Mouse (Mus musculus) forebrain, embryonic 16.5 days (tissue): ENCODE results near the gene Epm2aip1. TPM values are rescaled to one million over a fixed set of nuclear protein-coding genes. Genes with fewer than 3 reads are reported as not detected.
A peak's percentile ranks its signal among the peaks of the same experiment; 100 is the strongest.

ENCODE experiments used
- ATAC-seq: fragments of 200-750 bp; cut with Nextera tagmentation; 2 replicates; pipeline ENCODE4 v1.8.0; 2017; ENCODE audit warnings: mild to moderate bottlenecking, moderate library complexity
- H3K27ac ChIP-seq: fragments of 300-500 bp; sonication (generic); 2 replicates; pipeline ENCODE4 v1.5.1; 2014; ENCODE audit warnings: low read length, control low read depth
- H3K27me3 ChIP-seq: fragments of 300-500 bp; sonication (generic); replicated peaks from 2 replicates; pipeline ENCODE4 v1.6.1; 2014; ENCODE audit warnings: low read length; ENCODE audit not compliant: control insufficient read depth, insufficient read depth
- H3K36me3 ChIP-seq: fragments of 300-500 bp; sonication (generic); 2 replicates; pipeline ENCODE4 v1.6.1; 2014; ENCODE audit not compliant: control insufficient read depth, insufficient read depth
- H3K4me1 ChIP-seq: fragments of 300-500 bp; sonication (generic); replicated peaks from 2 replicates; pipeline ENCODE4 v1.6.1; 2014; ENCODE audit warnings: low read length; ENCODE audit not compliant: control insufficient read depth, insufficient read depth
- H3K4me2 ChIP-seq: fragments of 300-500 bp; sonication (generic); 2 replicates; pipeline ENCODE4 v1.6.1; 2014; ENCODE audit warnings: mild to moderate bottlenecking, low read length, control low read depth
- H3K4me3 ChIP-seq: fragments of 300-500 bp; sonication (generic); replicated peaks from 2 replicates; pipeline ENCODE4 v1.5.1; 2014; ENCODE audit warnings: mild to moderate bottlenecking, low read length, control low read depth
- H3K9ac ChIP-seq: fragments of 300-500 bp; sonication (generic); replicated peaks from 2 replicates; pipeline ENCODE4 v1.6.1; 2014; ENCODE audit warnings: low read depth, low read length, control low read depth
- H3K9me3 ChIP-seq: fragments of 300-500 bp; sonication (generic); 2 replicates; pipeline ENCODE4 v1.6.1; 2016; ENCODE audit warnings: low read length; ENCODE audit not compliant: control insufficient read depth
- WGBS: fragments of 180-500 bp; shearing (Covaris S2); extraction: QIAGEN DNeasy Blood & Tissue Kit; methylation state at CpG from one replicate; pipeline ENCODE4 v1.1.7; 2014; 5-methylcytosine and 5-hydroxymethylcytosine counted together
- polyA plus RNA-seq: library from polyadenylated mRNA; unstranded; fragments of >200 nt; fragmentation: Nextera tagmentation; extraction: Ambion mirVana; gene quantifications from 2 replicates; pipeline ENCODE4 v1.2.1, GENCODE M21; 2015

The Epm2aip1 gene
- polyA plus RNA-seq, 1 experiment from 2014 or later, result 60.2 TPM

- Histone ChIP-seq H3K4me1 (peaks cover 39% of the 10 kb centered on the region), H3K9me3 (no peaks in the 10 kb centered on the region), H3K36me3 (peaks cover 18% of the 10 kb centered on the region), H3K27me3 (no peaks in the 10 kb centered on the region), H3K4me2 (peak overlapping the region; percentile 33), H3K27ac (no peak overlapping the region), H3K9ac (peak overlapping the region; percentile 19; the same call in 1 of the 2 replicates), H3K4me3 (peak overlapping the region; percentile 15; the same call in 1 of the 2 replicates)
- ATAC-seq, result no peak
- whole genome bisulfite sequencing, result 83% methylated on average over 1 of the region's 1 CpGs
These were observed 3.4 kb downstream of the Epm2aip1 start for GRCm38 (mm10) chr9:111275156-111275555.

- no peak overlapping the region for H3K4me2 ChIP-seq
- no peak for ATAC-seq
- H3K4me1 ChIP-seq, result peaks cover 7% of the 10 kb centered on the region
- H3K9me3 ChIP-seq, result no peaks in the 10 kb centered on the region
- 27% methylated on average over 3 of the region's 3 CpGs for WGBS
- no peak overlapping the region for H3K27ac ChIP-seq
- H3K27me3 ChIP-seq, result no peaks in the 10 kb centered on the region
- no peak overlapping the region for H3K9ac ChIP-seq
- no peaks in the 10 kb centered on the region for H3K36me3 ChIP-seq
- no peak overlapping the region for H3K4me3 ChIP-seq
These were observed 13.3 kb downstream of the Epm2aip1 start for GRCm38 (mm10) chr9:111285061-111285460.

- no peak for ATAC-seq
- no peaks in the 10 kb centered on the region for H3K9me3 ChIP-seq
- H3K27ac ChIP-seq, result peak overlapping the region; percentile 31; the same call in 1 of the 2 replicates
- no peak overlapping the region for H3K9ac ChIP-seq
- H3K4me1 ChIP-seq, result peaks cover 7% of the 10 kb centered on the region
- 21% methylated on average over 5 of the region's 5 CpGs for WGBS
- no peak overlapping the region for H3K4me2 ChIP-seq
- H3K27me3 ChIP-seq, result no peaks in the 10 kb centered on the region
- H3K36me3 ChIP-seq, result no peaks in the 10 kb centered on the region
- no peak overlapping the region for H3K4me3 ChIP-seq
These were observed 13.9 kb downstream of the Epm2aip1 start for GRCm38 (mm10) chr9:111285676-111286075.

DNA sequence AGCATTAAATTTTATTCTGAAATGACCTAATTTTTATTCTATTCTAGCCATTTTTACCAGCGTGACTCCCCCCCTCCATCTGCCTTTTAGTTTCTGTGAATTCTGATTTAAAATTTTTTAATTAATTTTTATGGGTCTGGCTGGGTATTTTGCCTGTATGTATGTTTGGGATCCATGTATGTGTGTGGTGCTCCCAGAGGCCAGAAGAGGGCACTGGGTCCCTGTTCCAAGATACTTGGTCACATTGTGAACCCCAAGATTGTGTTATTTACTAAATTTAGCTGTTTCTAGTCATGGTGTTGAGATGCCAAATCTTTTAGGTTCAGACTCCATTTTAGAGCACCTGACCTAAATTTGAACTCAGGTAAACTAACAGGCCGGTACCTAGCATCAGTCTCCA lies 14.7 kb downstream of the Epm2aip1 start:
- no peak for ATAC-seq
- Histone ChIP-seq H3K9me3 (no peaks in the 10 kb centered on the region), H3K36me3 (no peaks in the 10 kb centered on the region), H3K4me3 (no peak overlapping the region), H3K27ac (no peak overlapping the region), H3K9ac (no peak overlapping the region), H3K4me2 (no peak overlapping the region), H3K27me3 (no peaks in the 10 kb centered on the region), H3K4me1 (peaks cover 7% of the 10 kb centered on the region)
- 80% methylated on average over 2 of the region's 2 CpGs for WGBS

DNA sequence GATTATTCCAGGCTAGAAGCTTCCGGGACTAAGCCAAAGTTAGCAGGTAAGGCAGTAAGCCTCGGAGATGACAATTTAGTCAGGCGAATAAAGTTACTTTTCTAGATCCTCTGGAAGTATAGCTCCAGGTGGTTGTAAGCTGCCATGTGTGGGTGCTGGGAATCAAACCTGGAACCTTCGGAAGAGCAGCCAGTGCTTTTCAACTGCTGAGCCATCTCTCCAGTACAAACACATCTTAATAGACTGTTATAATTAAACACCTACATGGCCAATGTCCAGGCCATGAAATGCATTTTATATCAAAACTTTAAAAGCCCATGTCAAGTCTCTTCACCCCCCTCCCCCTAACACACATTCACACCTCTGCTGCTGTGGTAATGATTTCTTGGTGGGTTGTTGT lies 16.2 kb downstream of the Epm2aip1 start:
- WGBS, result 92% methylated on average over 4 of the region's 4 CpGs
- no peak overlapping the region for H3K9ac ChIP-seq
- H3K4me1 ChIP-seq, result peaks cover 7% of the 10 kb centered on the region
- no peaks in the 10 kb centered on the region for H3K9me3 ChIP-seq
- no peaks in the 10 kb centered on the region for H3K27me3 ChIP-seq
- ATAC-seq, result no peak
- H3K4me3 ChIP-seq, result no peak overlapping the region
- H3K36me3 ChIP-seq, result no peaks in the 10 kb centered on the region
- H3K27ac ChIP-seq, result no peak overlapping the region
- no peak overlapping the region for H3K4me2 ChIP-seq

GRCm38 (mm10) chr9:111289294-111289831 lies 17.6 kb downstream of the Epm2aip1 start:
- H3K4me2 ChIP-seq, result no peak overlapping the region
- H3K9me3 ChIP-seq, result no peaks in the 10 kb centered on the region
- 57% methylated on average over 9 of the region's 9 CpGs for WGBS

GRCm38 (mm10) chr9:111289832-111290339 lies 18.2 kb downstream of the Epm2aip1 start:
- Histone ChIP-seq H3K9ac (no peak overlapping the region), H3K9me3 (no peaks in the 10 kb centered on the region), H3K4me2 (no peak overlapping the region), H3K27ac (no peak overlapping the region), H3K27me3 (no peaks in the 10 kb centered on the region), H3K4me1 (peaks cover 7% of the 10 kb centered on the region), H3K4me3 (no peak overlapping the region), H3K36me3 (no peaks in the 10 kb centered on the region)
- 13% methylated on average over 21 of the region's 21 CpGs for WGBS
- peak; percentile 64 for ATAC-seq

More at GRCm38 (mm10) chr9:111289294-111289831, 17.6 kb downstream of the Epm2aip1 start:
- no peaks in the 10 kb centered on the region for H3K27me3 ChIP-seq
- ATAC-seq, result peak; percentile 12; the same call in 1 of the 2 replicates
- no peak overlapping the region for H3K27ac ChIP-seq
- peaks cover 7% of the 10 kb centered on the region for H3K4me1 ChIP-seq
- no peaks in the 10 kb centered on the region for H3K36me3 ChIP-seq
- H3K4me3 ChIP-seq, result no peak overlapping the region
- no peak overlapping the region for H3K9ac ChIP-seq

DNA sequence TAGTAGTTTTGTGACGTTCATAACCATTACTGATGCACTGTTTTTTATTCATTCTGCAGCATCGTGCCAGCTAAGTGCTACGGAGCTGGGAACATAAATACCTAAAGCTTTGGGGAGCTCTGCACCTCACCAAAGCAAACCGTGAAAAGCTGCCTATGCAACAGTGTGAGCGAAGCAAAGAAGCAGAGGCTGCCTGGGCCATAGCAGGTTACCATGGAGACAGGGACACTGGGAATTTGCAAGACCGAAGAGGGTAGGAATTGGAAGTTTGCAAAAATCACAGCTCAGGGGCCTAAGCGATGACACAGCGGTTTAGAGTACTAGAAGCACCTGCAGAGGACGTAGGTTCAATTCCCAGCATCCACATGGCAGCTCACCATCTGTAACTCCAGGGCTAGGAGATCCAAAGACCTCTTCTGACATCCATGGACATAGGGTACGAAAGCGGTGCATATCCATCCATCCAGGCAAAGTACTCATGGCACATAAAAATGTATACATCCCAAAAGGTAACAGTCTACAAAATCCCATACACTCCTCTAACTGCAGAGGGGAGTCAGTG lies 18.9 kb downstream of the Epm2aip1 start:
- WGBS, result 67% methylated on average over 11 of the region's 11 CpGs
- no peak for ATAC-seq

GRCm38 (mm10) chr9:111293234-111293633 lies 21.5 kb downstream of the Epm2aip1 start:
- no peak overlapping the region for H3K9ac ChIP-seq
- H3K27ac ChIP-seq, result no peak overlapping the region
- H3K4me1 ChIP-seq, result peaks cover 4% of the 10 kb centered on the region; the same call in 1 of the 2 replicates
- no peaks in the 10 kb centered on the region for H3K36me3 ChIP-seq
- H3K27me3 ChIP-seq, result no peaks in the 10 kb centered on the region
- ATAC-seq, result no peak
- no peaks in the 10 kb centered on the region for H3K9me3 ChIP-seq
- no peak overlapping the region for H3K4me2 ChIP-seq
- H3K4me3 ChIP-seq, result no peak overlapping the region
- 88% methylated on average over 4 of the region's 4 CpGs for WGBS

More for the DNA sequence above, 18.9 kb downstream of the Epm2aip1 start:
- H3K9ac ChIP-seq, result no peak overlapping the region
- no peaks in the 10 kb centered on the region for H3K27me3 ChIP-seq
- H3K27ac ChIP-seq, result no peak overlapping the region
- H3K9me3 ChIP-seq, result no peaks in the 10 kb centered on the region
- H3K4me1 ChIP-seq, result peaks cover 5% of the 10 kb centered on the region
- H3K4me2 ChIP-seq, result no peak overlapping the region
- H3K4me3 ChIP-seq, result no peak overlapping the region
- no peaks in the 10 kb centered on the region for H3K36me3 ChIP-seq
